Mouse (Mus musculus): ENCODE data around the gene Etv4. TPM values are rescaled to one million over a fixed set of nuclear protein-coding genes. Genes with fewer than 3 reads are reported as not detected.

Etv4 gene
- total and polyA plus RNA-seq, 3 experiments = 2.4 to 3.1 (median 2.4) TPM

- Histone ChIP-seq H3K79me2 (replicated peaks; ENCODE audit: control insufficient read depth, extremely low read depth, insufficient read depth, poor library complexity, severe bottlenecking) (no peaks in the 10 kb centered on the region), H3K27ac (ENCODE audit: insufficient read depth, low read depth) (no peak overlapping the region), H3K27me3 (replicated peaks) (no peaks in the 10 kb centered on the region), H3K9ac (ENCODE audit: insufficient read depth, low read depth) (no peak overlapping the region), H3K9me3 (replicated peaks; ENCODE audit: low read length) (no peaks in the 10 kb centered on the region), H3K4me2 (ENCODE audit: insufficient read depth, low read depth, poor library complexity, severe bottlenecking) (no peak overlapping the region), H3K4me3 (replicated peaks in 1 of 3; ENCODE audit: low read depth in 2 of 3, low read length in 2 of 3, poor library complexity in 1 of 3) (no peak overlapping the region), H3K4me1 (ENCODE audit: control insufficient read depth in 1 of 2, insufficient read depth in 2 of 2) (peaks cover 0 to 19% of the 10 kb centered on the region in 2 experiments; a peak in 2 of 4 replicates), H3K36me3 (replicated peaks in 1 of 2; ENCODE audit: control insufficient read depth in 1 of 2, insufficient read depth in 1 of 2, low read length in 1 of 2) (peaks cover 77 to 95% of the 10 kb centered on the region in 2 experiments)
- in situ Hi-C loops (cut with MboI; ENCODE audit: low pct_ligation_motif_present, low pct_unique_long_range_greater_than_20kb, low sequenced_read_pairs) (no loop called here), dilution Hi-C loops (cut with MboI; ENCODE audit: extremely low pct_ligation_motif_present, extremely low pct_unique_long_range_greater_than_20kb, low sequenced_read_pairs) (no loop called here)
- DNase-seq (ENCODE audit: extremely low read depth) = no peak
- TF ChIP-seq ELF1 (IDR thresholded peaks at IDR 0.05; ENCODE audit: low read depth, low read length) (no peak), RAD21 (IDR thresholded peaks at IDR 0.05; ENCODE audit: low read depth, low read length) (no peak)
These were observed 28.6 kb downstream of the Etv4 start for GRCm38 (mm10) chr11:101756616-101757015.

- no peak for DNase-seq (ENCODE audit: extremely low read depth)
- H3K9me3 ChIP-seq (replicated peaks; ENCODE audit: low read length) = no peaks in the 10 kb centered on the region
- no peaks in the 10 kb centered on the region for H3K27me3 ChIP-seq (replicated peaks)
- TF ChIP-seq ZC3H11A (IDR thresholded peaks at IDR 0.05; ENCODE audit: low read depth, low read length) (no peak), MAZ (IDR thresholded peaks at IDR 0.05; ENCODE audit: low read depth, low read length) (no peak), BHLHE40 (IDR thresholded peaks at IDR 0.05; ENCODE audit: low read depth, low read length) (no peak), ETS1 (conservative IDR thresholded peaks at IDR 0.05; ENCODE audit: low read depth, low read length) (no peak)
- H3K27ac ChIP-seq (ENCODE audit: insufficient read depth, low read depth) = no peak overlapping the region
- peaks cover 35 to 40% of the 10 kb centered on the region in 2 experiments for H3K36me3 ChIP-seq (replicated peaks in 1 of 2; ENCODE audit: control insufficient read depth in 1 of 2, insufficient read depth in 1 of 2, low read length in 1 of 2)
- peaks cover 12 to 26% of the 10 kb centered on the region in 2 experiments; a peak in 3 of 4 replicates for H3K4me1 ChIP-seq (ENCODE audit: control insufficient read depth in 1 of 2, insufficient read depth in 2 of 2)
- in situ Hi-C loops (cut with MboI; ENCODE audit: low pct_ligation_motif_present, low pct_unique_long_range_greater_than_20kb, low sequenced_read_pairs) = loop anchor here (5.0 kb wide), 1 partner anchor 71 kb away; no protein-coding TSS in a partner anchor
- peak overlapping the region; percentile 97 for H3K9ac ChIP-seq (ENCODE audit: insufficient read depth, low read depth)
- peak overlapping the region; percentile 74 for H3K4me2 ChIP-seq (ENCODE audit: insufficient read depth, low read depth, poor library complexity, severe bottlenecking)
- peaks cover 21% of the 10 kb centered on the region for H3K79me2 ChIP-seq (replicated peaks; ENCODE audit: control insufficient read depth, extremely low read depth, insufficient read depth, poor library complexity, severe bottlenecking)
- H3K4me3 ChIP-seq (replicated peaks in 1 of 3; ENCODE audit: low read depth in 2 of 3, low read length in 2 of 3, poor library complexity in 1 of 3) = peak overlapping the region; percentile 70 to 93 (median 86)
- dilution Hi-C loops (cut with MboI; ENCODE audit: extremely low pct_ligation_motif_present, extremely low pct_unique_long_range_greater_than_20kb, low sequenced_read_pairs) = no loop called here
These were observed 51.6 kb downstream of the Etv4 start for GRCm38 (mm10) chr11:101733596-101733995.

- peak; percentile 100 for DNase-seq (ENCODE audit: extremely low read depth)
- Histone ChIP-seq H3K36me3 (replicated peaks in 1 of 2; ENCODE audit: control insufficient read depth in 1 of 2, insufficient read depth in 1 of 2, low read length in 1 of 2) (peaks cover 28 to 32% of the 10 kb centered on the region in 2 experiments), H3K27ac (ENCODE audit: insufficient read depth, low read depth) (peak within 1 kb of the TSS; percentile 65), H3K9me3 (replicated peaks; ENCODE audit: low read length) (no peaks in the 10 kb centered on the region), H3K4me3 (replicated peaks in 1 of 3; ENCODE audit: low read depth in 2 of 3, low read length in 2 of 3, poor library complexity in 1 of 3) (peak within 1 kb of the TSS; percentile 70 to 93 (median 86)), H3K27me3 (replicated peaks) (no peaks in the 10 kb centered on the region), H3K4me1 (ENCODE audit: control insufficient read depth in 1 of 2, insufficient read depth in 2 of 2) (peaks cover 12 to 26% of the 10 kb centered on the region in 2 experiments; a peak in 3 of 4 replicates), H3K9ac (ENCODE audit: insufficient read depth, low read depth) (peak within 1 kb of the TSS; percentile 97), H3K4me2 (ENCODE audit: insufficient read depth, low read depth, poor library complexity, severe bottlenecking) (peak within 1 kb of the TSS; percentile 93), H3K79me2 (replicated peaks; ENCODE audit: control insufficient read depth, extremely low read depth, insufficient read depth, poor library complexity, severe bottlenecking) (peaks cover 21% of the 10 kb centered on the region)
- in situ Hi-C loops (cut with MboI; ENCODE audit: low pct_ligation_motif_present, low pct_unique_long_range_greater_than_20kb, low sequenced_read_pairs) (loop anchor here (5.0 kb wide), 1 partner anchor 70 kb away; no protein-coding TSS in a partner anchor), dilution Hi-C loops (cut with MboI; ENCODE audit: extremely low pct_ligation_motif_present, extremely low pct_unique_long_range_greater_than_20kb, low sequenced_read_pairs) (no loop called here)
- TF ChIP-seq ZMIZ1 (IDR thresholded peaks at IDR 0.05; ENCODE audit: low read depth, low read length) (peak; percentile 25; the same call in 1 of the 2 replicates), HCFC1 (IDR thresholded peaks at IDR 0.05; ENCODE audit: low read depth, low read length) (peak; percentile 97), MYC (IDR thresholded peaks at IDR 0.05; ENCODE audit: low read depth, low read length) (peak; percentile 95), NELFE (IDR thresholded peaks at IDR 0.05; ENCODE audit: low read depth, low read length) (peak; percentile 77), JUND (conservative IDR thresholded peaks at IDR 0.05; ENCODE audit: low read depth, low read length) (peak; percentile 45; the same call in 1 of the 2 replicates), MXI1 (IDR thresholded peaks at IDR 0.05; ENCODE audit: low read depth, low read length) (peak; percentile 85), MAFK (IDR thresholded peaks at IDR 0.05; ENCODE audit: insufficient replicate concordance, low read length) (no peak), SIN3A (IDR thresholded peaks at IDR 0.05; ENCODE audit: low read length) (peak; percentile 97), ETS1 (conservative IDR thresholded peaks at IDR 0.05; ENCODE audit: low read depth, low read length) (peak; percentile 73), UBTF (IDR thresholded peaks at IDR 0.05; ENCODE audit: low read depth, low read length) (no peak), GABPA (IDR thresholded peaks at IDR 0.05; ENCODE audit: insufficient replicate concordance, low read depth, low read length) (peak; percentile 99), USF2 (conservative IDR thresholded peaks at IDR 0.05; ENCODE audit: low read depth, low read length) (no peak), TBP (conservative IDR thresholded peaks at IDR 0.05; ENCODE audit: low read depth, low read length) (peak; percentile 77; the same call in 1 of the 2 replicates), USF1 (IDR thresholded peaks at IDR 0.05; ENCODE audit: low read depth, low read length) (no peak), CHD1 (IDR thresholded peaks at IDR 0.05; ENCODE audit: low read depth, low read length) (no peak), IRF4 (IDR thresholded peaks at IDR 0.05; ENCODE audit: low read depth, low read length) (peak; percentile 83), RAD21 (IDR thresholded peaks at IDR 0.05; ENCODE audit: low read depth, low read length) (peak; percentile 100), MAZ (IDR thresholded peaks at IDR 0.05; ENCODE audit: low read depth, low read length) (peak; percentile 47; the same call in 1 of the 2 replicates)
These were observed 52.4 kb downstream of the Etv4 start, which contains the start of gene Dhx8 for GRCm38 (mm10) chr11:101732518-101733440. Dhx8 (plus strand) TSS chr11:101732919.
